Mouse (Mus musculus) yolk sac, embryonic 10.5 days (tissue): ENCODE results near the gene Nme3.

Experiments used
- DNase-seq: peaks from one replicate; pipeline ENCODE4 v3.0.0-alpha.2; 2017; ENCODE audit warnings: low spot score

Nme3 gene

GRCm38 (mm10) chr17:24881738-24882440 is 14.4 kb upstream of the Nme3 start:
- no peak for DNase-seq

- no peak for DNase-seq
Measured at GRCm38 (mm10) chr17:24884391-24884790, 11.9 kb upstream of the Nme3 start.

GRCm38 (mm10) chr17:24885356-24886133 is 10.8 kb upstream of the Nme3 start:
- DNase-seq: no peak

GRCm38 (mm10) chr17:24886134-24886931 is 10.0 kb upstream of the Nme3 start, which contains the start of the genes Nubp2 and Spsb3:
TSS of gene Nubp2 (minus strand) at chr17:24886349.
TSS of gene Spsb3 (plus strand) at chr17:24886643.
- peak; percentile 98 for DNase-seq

GRCm38 (mm10) chr17:24886932-24887271 is 9.4 kb upstream of the Nme3 start:
- no peak for DNase-seq

GRCm38 (mm10) chr17:24887291-24888080 is 8.8 kb upstream of the Nme3 start:
- DNase-seq: no peak

- DNase-seq: no peak
Measured at GRCm38 (mm10) chr17:24888862-24889261, 7.4 kb upstream of the Nme3 start.

- DNase-seq: no peak
Measured at GRCm38 (mm10) chr17:24890151-24891092, 5.9 kb upstream of the Nme3 start.

GRCm38 (mm10) chr17:24891321-24891720 is 5.0 kb upstream of the Nme3 start:
- DNase-seq: no peak

GRCm38 (mm10) chr17:24892785-24893184 is 3.5 kb upstream of the Nme3 start:
- DNase-seq: no peak

GRCm38 (mm10) chr17:24893276-24893675 is 3.0 kb upstream of the Nme3 start:
- no peak for DNase-seq

- DNase-seq: no peak
Measured at GRCm38 (mm10) chr17:24894061-24894994, 2.0 kb upstream of the Nme3 start.

- peak; percentile 85 for DNase-seq
Measured at GRCm38 (mm10) chr17:24894995-24895547, 1.2 kb upstream of the Nme3 start, which contains the start of the genes Eme2 and Mrps34. TSS of gene Eme2 (minus strand) at chr17:24895087. TSS of gene Mrps34 (plus strand) at chr17:24895116.

GRCm38 (mm10) chr17:24895571-24896240 is 594 bp upstream of the Nme3 start:
- DNase-seq: no peak

GRCm38 (mm10) chr17:24896993-24897269 is 631 bp downstream of the Nme3 start:
- peak; percentile 34 for DNase-seq

GRCm38 (mm10) chr17:24897600-24897999 is 1.3 kb downstream of the Nme3 start:
- DNase-seq: no peak

- no peak for DNase-seq
Measured at GRCm38 (mm10) chr17:24898041-24898854, 1.9 kb downstream of the Nme3 start.

GRCm38 (mm10) chr17:24899153-24899552 is 2.9 kb downstream of the Nme3 start:
- no peak for DNase-seq
